Mouse (Mus musculus) embryonic facial prominence, embryonic 11.5 days (tissue): ENCODE results near the gene Eif5a. TPM values are rescaled to one million over a fixed set of nuclear protein-coding genes. Genes with fewer than 3 reads are reported as not detected.

Source experiments
- ATAC-seq: fragments of 200-750 bp; cut with Nextera tagmentation; replicated peaks from 2 replicates; pipeline ENCODE4 v1.8.0; 2017; ENCODE audit warnings: low read depth; ENCODE audit not compliant: insufficient number of reproducible peaks, low FRiP score, low TSS enrichment
- DNase-seq: peaks from one replicate; pipeline ENCODE4 v3.0.0-alpha.2; 2015; ENCODE audit warnings: low spot score
- H3K27ac ChIP-seq: fragments of 300-500 bp; sonication (generic); replicated peaks from 2 replicates; pipeline ENCODE4 v1.5.1; 2014; ENCODE audit warnings: mild to moderate bottlenecking, low read depth, low read length, control low read depth
- H3K27me3 ChIP-seq: fragments of 300-500 bp; sonication (generic); 2 replicates; pipeline ENCODE4 v1.6.1; 2014; ENCODE audit warnings: mild to moderate bottlenecking, low read length, moderate library complexity, mixed read lengths; ENCODE audit not compliant: control insufficient read depth, insufficient read depth
- H3K36me3 ChIP-seq: fragments of 300-500 bp; sonication (generic); replicated peaks from 2 replicates; pipeline ENCODE4 v1.6.1; 2014; ENCODE audit warnings: low read depth, mild to moderate bottlenecking, low read length, moderate library complexity, mixed read lengths; ENCODE audit not compliant: control insufficient read depth, insufficient read depth
- H3K4me1 ChIP-seq: fragments of 300-500 bp; sonication (generic); 2 replicates; pipeline ENCODE4 v1.6.1; 2014; ENCODE audit warnings: low read length, mixed read lengths; ENCODE audit not compliant: control insufficient read depth, insufficient read depth
- H3K4me2 ChIP-seq: fragments of 300-500 bp; sonication (generic); 2 replicates; pipeline ENCODE4 v1.6.1; 2014; ENCODE audit warnings: low read depth, mild to moderate bottlenecking, control low read depth, low read length, moderate library complexity
- H3K4me3 ChIP-seq: fragments of 300-500 bp; sonication (generic); 2 replicates; pipeline ENCODE4 v1.5.1; 2014; ENCODE audit warnings: low read depth, low read length, control low read depth
- H3K9ac ChIP-seq: fragments of 300-500 bp; sonication (generic); replicated peaks from 2 replicates; pipeline ENCODE4 v1.6.1; 2014; ENCODE audit warnings: mild to moderate bottlenecking, control low read depth, low read length
- H3K9me3 ChIP-seq: fragments of 300-500 bp; sonication (generic); replicated peaks from 2 replicates; pipeline ENCODE4 v1.6.1; 2016; ENCODE audit warnings: mild to moderate bottlenecking, low read length, inconsistent platforms, mixed read lengths; ENCODE audit not compliant: control insufficient read depth
- WGBS: fragments of 180-500 bp; shearing (Covaris S2); extraction: QIAGEN DNeasy Blood & Tissue Kit; methylation state at CpG from one replicate; pipeline ENCODE4 v1.1.7; 2014; 5-methylcytosine and 5-hydroxymethylcytosine counted together
- polyA plus RNA-seq: library from polyadenylated mRNA; unstranded; fragments of >200 nt; fragmentation: Nextera tagmentation; extraction: Ambion mirVana; gene quantifications from 2 replicates; pipeline ENCODE4 v1.2.1, GENCODE M21; 2014

Eif5a gene
- polyA plus RNA-seq, 1 experiment from 2014 or later, result 2,030 TPM

DNA sequence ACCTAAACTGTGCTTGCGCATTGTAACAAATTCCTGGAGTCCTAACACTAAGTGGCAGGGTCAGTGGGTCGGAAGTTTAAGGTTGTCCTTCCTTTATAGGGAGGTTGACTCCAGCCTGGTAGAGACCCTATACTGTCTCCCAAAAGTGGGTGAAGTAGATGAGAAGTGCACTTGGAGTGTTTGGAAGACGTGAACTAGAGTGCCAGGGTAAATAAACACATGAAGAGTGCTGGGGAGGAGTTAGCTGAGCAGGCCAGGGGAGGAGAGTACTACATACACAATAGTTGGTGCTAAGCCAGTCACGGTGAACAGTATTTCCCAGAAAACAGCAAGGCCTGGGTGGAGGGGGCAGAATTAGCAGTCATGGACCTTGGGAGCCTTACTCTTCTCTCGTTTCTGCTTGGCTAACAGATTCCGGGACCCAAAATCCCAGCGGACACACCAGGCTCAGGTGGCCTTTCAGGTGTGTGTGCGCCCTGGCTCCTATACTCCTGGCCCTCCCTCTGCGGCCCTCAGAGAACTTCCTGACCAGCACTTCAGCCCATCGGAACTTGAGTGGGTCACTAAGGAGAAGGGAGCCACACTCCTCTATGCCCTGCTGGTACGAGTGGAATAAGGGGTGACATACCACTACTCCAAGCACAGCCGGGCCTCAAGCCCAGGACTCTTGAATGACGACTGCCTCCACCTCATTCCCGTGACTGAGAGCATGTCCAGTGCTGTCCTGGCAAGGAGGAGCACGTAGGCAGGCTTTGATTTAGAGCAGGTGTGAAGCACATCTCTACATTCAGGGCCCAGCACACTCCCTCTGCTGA, 8.8 kb downstream of the Eif5a start:
- WGBS, result 80% methylated on average over 15 of the region's 15 CpGs
- Histone ChIP-seq H3K9me3 (no peaks in the 10 kb centered on the region), H3K4me1 (peaks cover 7% of the 10 kb centered on the region), H3K27ac (no peak overlapping the region), H3K27me3 (no peaks in the 10 kb centered on the region), H3K36me3 (peaks cover 44% of the 10 kb centered on the region), H3K4me2 (peak overlapping the region; percentile 48), H3K4me3 (peak overlapping the region; percentile 86; the same call in 1 of the 2 replicates), H3K9ac (peak overlapping the region; percentile 91)
- 0 out of 2 replicates have a peak, but pooled peaks have one; percentile 4 for ATAC-seq
- DNase-seq, result no peak

DNA sequence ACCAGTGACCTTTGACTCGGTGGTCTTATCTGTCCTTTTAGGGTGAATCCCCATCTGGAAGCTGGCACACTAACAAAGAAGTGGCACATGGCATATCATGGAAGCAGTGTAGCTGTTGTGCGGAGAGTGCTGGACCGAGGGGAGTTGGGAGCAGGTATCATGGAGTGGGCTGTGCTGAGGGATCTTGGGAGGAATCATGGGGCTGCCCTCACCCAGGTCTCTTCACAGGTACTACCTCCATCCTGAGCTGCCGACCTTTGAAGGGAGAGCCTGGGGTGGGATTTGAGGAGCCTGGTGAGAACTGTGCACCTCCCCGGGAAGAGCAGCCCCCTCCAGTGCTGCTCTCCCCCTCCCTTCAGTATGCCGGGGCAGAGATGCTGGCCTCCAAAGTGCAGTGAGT, 10.1 kb downstream of the Eif5a start:
- ATAC-seq (no peak), DNase-seq (no peak)
- no peaks in the 10 kb centered on the region for H3K27me3 ChIP-seq
- H3K9me3 ChIP-seq, result no peaks in the 10 kb centered on the region
- H3K4me2 ChIP-seq, result no peak overlapping the region
- H3K36me3 ChIP-seq, result peaks cover 45% of the 10 kb centered on the region
- WGBS, result 90% methylated on average over 6 of the region's 6 CpGs
- H3K27ac ChIP-seq, result no peak overlapping the region
- no peak overlapping the region for H3K4me3 ChIP-seq
- peaks cover 7% of the 10 kb centered on the region for H3K4me1 ChIP-seq
- no peak overlapping the region for H3K9ac ChIP-seq

DNA sequence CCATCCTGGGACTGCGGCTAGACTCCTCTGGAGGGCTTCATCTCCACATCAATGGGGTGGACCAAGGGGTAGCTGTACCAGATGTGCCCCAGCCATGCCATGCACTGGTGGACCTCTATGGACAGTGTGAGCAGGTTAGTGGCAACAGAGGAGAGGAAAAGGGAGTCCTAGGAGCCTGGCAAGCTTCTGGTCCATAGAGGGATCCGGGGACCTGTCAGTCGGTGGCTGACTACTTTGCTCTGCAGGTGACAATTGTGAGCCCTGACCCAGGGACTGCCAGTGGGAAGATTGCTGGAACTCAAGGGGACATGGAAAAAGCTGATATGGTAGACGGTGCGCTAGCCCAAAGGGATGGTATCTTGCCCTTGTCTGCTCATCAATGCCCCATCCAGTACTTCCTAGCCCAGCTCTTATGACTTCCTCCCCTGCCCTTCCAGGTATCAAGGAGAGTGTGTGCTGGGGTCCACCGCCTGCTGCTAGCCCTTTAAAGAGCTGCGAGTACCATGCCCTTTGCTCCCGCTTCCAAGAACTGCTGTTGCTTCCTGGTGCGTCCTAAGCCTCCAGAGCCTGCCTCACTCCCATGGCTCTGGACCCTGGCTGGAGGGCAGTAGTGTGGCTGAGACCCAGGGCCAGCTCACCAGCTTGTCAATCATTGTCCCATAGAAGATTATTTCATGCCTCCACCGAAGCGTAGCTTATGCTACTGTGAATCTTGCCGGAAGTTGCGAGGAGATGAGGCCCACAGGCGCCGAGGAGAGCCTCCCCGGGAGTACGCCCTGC, 10.8 kb downstream of the Eif5a start:
- Histone ChIP-seq H3K9ac (no peak overlapping the region), H3K4me1 (peaks cover 4% of the 10 kb centered on the region), H3K27ac (no peak overlapping the region), H3K27me3 (no peaks in the 10 kb centered on the region), H3K9me3 (no peaks in the 10 kb centered on the region), H3K4me3 (no peak overlapping the region), H3K36me3 (peaks cover 49% of the 10 kb centered on the region), H3K4me2 (no peak overlapping the region)
- no peak for DNase-seq
- ATAC-seq, result no peak
- 91% methylated on average over 17 of the region's 17 CpGs for WGBS

DNA sequence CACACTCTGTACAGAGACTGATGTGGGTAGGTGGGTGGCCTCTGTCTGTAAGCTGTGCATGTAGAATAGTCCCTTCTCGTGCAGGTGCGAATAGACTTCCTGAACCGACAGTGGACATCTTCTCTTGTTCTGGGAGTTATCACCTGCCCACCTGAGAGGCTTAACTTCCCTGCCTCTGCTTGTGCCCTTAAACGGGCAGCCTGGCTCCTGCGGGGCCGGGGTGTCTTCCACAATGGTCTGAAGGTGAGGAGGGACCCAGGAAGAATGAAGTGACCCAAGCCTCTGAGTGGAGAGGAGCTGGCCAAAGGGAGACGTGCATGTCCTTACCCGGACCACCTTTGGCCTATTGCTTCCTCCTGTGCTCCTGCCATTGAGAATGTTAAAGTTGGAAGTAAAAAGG, 11.6 kb downstream of the Eif5a start:
- WGBS, result 91% methylated on average over 8 of the region's 8 CpGs

DNA sequence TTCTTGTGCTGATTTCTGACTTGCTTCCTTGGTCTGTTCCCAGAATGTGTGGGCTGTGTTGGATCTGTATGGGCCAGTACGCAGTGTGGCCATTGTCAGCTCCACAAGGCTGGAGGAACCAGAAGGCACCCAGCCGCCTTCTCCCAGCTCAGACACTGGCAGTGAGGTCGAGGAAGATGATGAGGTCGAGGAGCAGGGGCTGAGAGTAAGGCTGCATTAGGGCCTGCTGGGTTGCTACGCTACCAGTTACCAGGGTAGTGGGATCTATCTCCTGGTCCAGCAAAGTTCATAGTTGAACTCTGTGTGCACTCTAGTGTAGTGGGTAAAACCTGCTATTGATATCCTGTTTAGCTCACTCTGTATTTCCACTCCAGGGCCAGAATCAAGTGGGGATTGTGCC, 12.6 kb downstream of the Eif5a start:
- Histone ChIP-seq H3K36me3 (peaks cover 48% of the 10 kb centered on the region), H3K9me3 (no peaks in the 10 kb centered on the region), H3K4me2 (no peak overlapping the region), H3K27me3 (no peaks in the 10 kb centered on the region), H3K4me3 (no peak overlapping the region), H3K27ac (no peak overlapping the region), H3K9ac (no peak overlapping the region), H3K4me1 (no peaks in the 10 kb centered on the region)
- ATAC-seq, result no peak
- no peak for DNase-seq
- 83% methylated on average over 5 of the region's 5 CpGs for WGBS

More for the DNA sequence above, 11.6 kb downstream of the Eif5a start:
- H3K27ac ChIP-seq, result no peak overlapping the region
- H3K9me3 ChIP-seq, result no peaks in the 10 kb centered on the region
- H3K36me3 ChIP-seq, result peaks cover 47% of the 10 kb centered on the region
- ATAC-seq (no peak), DNase-seq (no peak)
- no peaks in the 10 kb centered on the region for H3K27me3 ChIP-seq
- peaks cover 4% of the 10 kb centered on the region for H3K4me1 ChIP-seq
- no peak overlapping the region for H3K4me3 ChIP-seq
- no peak overlapping the region for H3K4me2 ChIP-seq
- no peak overlapping the region for H3K9ac ChIP-seq

DNA sequence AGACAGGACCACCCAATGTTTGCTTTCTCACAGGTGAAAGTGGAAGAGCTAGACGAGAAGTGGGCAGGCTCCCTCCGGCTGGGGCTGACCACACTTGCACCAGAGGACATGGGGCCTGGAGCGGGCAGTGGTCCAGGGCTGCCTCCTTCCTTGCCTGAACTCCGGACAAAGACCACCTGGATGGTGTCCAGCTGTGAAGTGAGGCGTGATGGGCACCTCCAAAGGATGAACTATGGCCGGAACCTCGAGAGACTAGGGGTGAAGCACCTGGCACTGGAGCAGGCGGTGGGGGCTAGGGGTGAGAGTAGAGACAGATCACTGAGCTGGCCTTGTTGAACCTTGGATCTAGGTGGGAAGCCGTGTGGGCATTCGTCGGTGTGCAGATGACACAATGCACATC, 13.1 kb downstream of the Eif5a start:
- no peaks in the 10 kb centered on the region for H3K9me3 ChIP-seq
- H3K4me3 ChIP-seq, result no peak overlapping the region
- no peaks in the 10 kb centered on the region for H3K4me1 ChIP-seq
- peaks cover 52% of the 10 kb centered on the region for H3K36me3 ChIP-seq
- ATAC-seq (no peak), DNase-seq (no peak)
- H3K27me3 ChIP-seq, result no peaks in the 10 kb centered on the region
- no peak overlapping the region for H3K9ac ChIP-seq
- WGBS, result 94% methylated on average over 11 of the region's 11 CpGs
- H3K4me2 ChIP-seq, result no peak overlapping the region
- H3K27ac ChIP-seq, result no peak overlapping the region

DNA sequence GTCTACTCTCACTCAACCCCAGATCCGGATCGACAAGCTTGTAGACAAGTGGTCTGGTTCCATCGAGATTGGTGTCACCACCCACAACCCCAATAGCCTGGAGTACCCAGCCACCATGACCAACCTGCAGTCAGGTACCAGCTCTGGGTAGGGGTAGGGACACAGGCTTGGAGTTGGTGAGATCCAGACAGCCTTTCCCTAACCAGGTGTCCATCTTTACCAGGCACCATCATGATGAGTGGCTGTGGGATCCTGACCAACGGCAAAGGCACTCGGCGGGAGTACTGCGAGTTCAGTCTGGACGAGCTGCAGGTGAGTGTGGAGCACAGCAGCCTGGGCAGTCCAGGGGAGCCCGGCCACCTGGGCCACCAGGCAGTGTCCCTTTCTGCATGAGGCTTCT, 17.4 kb downstream of the Eif5a start:
- Histone ChIP-seq H3K27ac (no peak overlapping the region), H3K9ac (no peak overlapping the region), H3K4me3 (no peak overlapping the region), H3K36me3 (peaks cover 33% of the 10 kb centered on the region), H3K4me2 (no peak overlapping the region), H3K9me3 (no peaks in the 10 kb centered on the region), H3K4me1 (peaks cover 4% of the 10 kb centered on the region; the same call in 1 of the 2 replicates), H3K27me3 (no peaks in the 10 kb centered on the region)
- ATAC-seq (no peak), DNase-seq (no peak)
- WGBS, result 96% methylated on average over 9 of the region's 9 CpGs

DNA sequence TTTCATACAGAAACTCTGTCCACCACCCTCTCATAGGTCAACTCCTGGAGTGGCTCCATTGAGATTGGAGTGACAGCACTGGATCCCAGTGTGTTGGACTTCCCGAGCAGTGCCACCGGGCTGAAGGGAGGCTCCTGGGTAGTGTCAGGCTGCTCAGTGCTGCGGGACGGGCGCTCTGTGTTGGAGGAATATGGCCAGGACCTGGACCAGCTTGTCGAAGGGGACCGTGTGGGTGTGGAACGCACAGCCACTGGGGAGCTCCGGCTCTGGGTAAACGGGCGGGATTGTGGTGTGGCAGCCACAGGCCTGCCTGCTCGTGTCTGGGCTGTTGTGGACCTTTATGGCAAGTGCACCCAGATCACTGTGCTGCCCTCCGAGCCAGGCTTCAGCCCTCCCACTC, 18.8 kb downstream of the Eif5a start:
- WGBS, result 90% methylated on average over 13 of the region's 13 CpGs
- DNase-seq (no peak), ATAC-seq (no peak)
- no peaks in the 10 kb centered on the region for H3K9me3 ChIP-seq
- H3K36me3 ChIP-seq, result peaks cover 28% of the 10 kb centered on the region
- H3K9ac ChIP-seq, result no peak overlapping the region; the same call in 1 of the 2 replicates
- H3K4me2 ChIP-seq, result peak overlapping the region; percentile 95; the same call in 1 of the 2 replicates
- H3K4me3 ChIP-seq, result peak overlapping the region; percentile 92
- no peak overlapping the region for H3K27ac ChIP-seq
- peaks cover 4% of the 10 kb centered on the region; the same call in 1 of the 2 replicates for H3K4me1 ChIP-seq
- no peaks in the 10 kb centered on the region for H3K27me3 ChIP-seq
